Mouse (Mus musculus) lung, embryonic 14.5 days (tissue): ENCODE results near the gene Gm49380. TPM values are rescaled to one million over a fixed set of nuclear protein-coding genes. Genes with fewer than 3 reads are reported as not detected.

ENCODE experiments used
- ATAC-seq: fragments of 200-750 bp; cut with Nextera tagmentation; 2 replicates; pipeline ENCODE4 v1.8.0; 2017; ENCODE audit warnings: mild to moderate bottlenecking, moderate TSS enrichment, moderate library complexity; ENCODE audit not compliant: insufficient read depth
- DNase-seq: peaks from one replicate; pipeline ENCODE4 v3.0.0-alpha.2; 2015
- H3K27ac ChIP-seq: fragments of 300-500 bp; sonication (generic); 2 replicates; pipeline ENCODE4 v1.5.1; 2014; ENCODE audit warnings: low read depth, mild to moderate bottlenecking, moderate library complexity
- H3K27me3 ChIP-seq: fragments of 300-500 bp; sonication (generic); 2 replicates; pipeline ENCODE4 v1.6.1; 2014; ENCODE audit warnings: low read length, control low read depth; ENCODE audit not compliant: insufficient read depth
- H3K36me3 ChIP-seq: fragments of 300-500 bp; sonication (generic); 2 replicates; pipeline ENCODE4 v1.6.1; 2014; ENCODE audit warnings: control low read depth; ENCODE audit not compliant: insufficient read depth
- H3K4me1 ChIP-seq: fragments of 300-500 bp; sonication (generic); 2 replicates; pipeline ENCODE4 v1.6.1; 2014; ENCODE audit warnings: antibody characterized with exemption, control low read depth; ENCODE audit not compliant: insufficient read depth
- H3K4me2 ChIP-seq: fragments of 300-500 bp; sonication (generic); 2 replicates; pipeline ENCODE4 v1.6.1; 2014; ENCODE audit warnings: mild to moderate bottlenecking
- H3K4me3 ChIP-seq: fragments of 300-500 bp; sonication (generic); 2 replicates; pipeline ENCODE4 v1.5.1; 2014; ENCODE audit warnings: low read depth, low read length
- H3K9ac ChIP-seq: fragments of 300-500 bp; sonication (generic); 2 replicates; pipeline ENCODE4 v1.6.1; 2014
- H3K9me3 ChIP-seq: fragments of 300-500 bp; sonication (generic); 2 replicates; pipeline ENCODE4 v1.6.1; 2016; ENCODE audit warnings: low read depth, low read length, control low read depth
- CTCF ChIP-seq: IDR thresholded peaks from 2 replicates; pipeline ENCODE4 v1.5.1; 2016; ENCODE audit warnings: antibody characterized with exemption, low read depth
- WGBS: fragments of 180-500 bp; shearing (Covaris S2); extraction: QIAGEN DNeasy Blood & Tissue Kit; methylation state at CpG from one replicate; pipeline ENCODE4 v1.1.7; 2014; 5-methylcytosine and 5-hydroxymethylcytosine counted together
- polyA plus RNA-seq: library from polyadenylated mRNA; unstranded; fragments of >200 nt; fragmentation: Nextera tagmentation; extraction: Ambion mirVana; gene quantifications from 2 replicates; pipeline ENCODE4 v1.2.1, GENCODE M21; 2014

Gm49380 gene
- polyA plus RNA-seq, 1 experiment from 2014 or later: 0.32 TPM

DNA sequence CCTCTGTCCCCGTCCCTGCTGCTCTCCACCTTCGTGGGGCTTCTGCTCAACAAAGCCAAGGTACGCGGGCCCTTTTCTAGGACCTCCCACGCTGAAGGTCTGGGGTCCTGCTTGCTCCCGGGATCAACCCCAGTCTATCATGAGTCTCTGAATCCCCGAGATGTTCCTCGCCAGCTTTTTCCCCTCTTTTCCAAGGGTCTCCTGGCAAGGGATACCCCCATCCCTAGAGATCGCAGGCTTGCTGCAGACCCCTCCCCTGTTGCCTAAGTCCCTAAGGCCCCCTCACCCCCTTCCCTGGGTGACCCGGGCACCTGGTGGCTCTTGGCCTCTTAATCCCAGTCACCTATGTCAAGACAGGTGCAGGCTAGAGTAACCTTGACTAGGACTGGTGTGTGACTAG lies 28.0 kb downstream of the Gm49380 start:
- WGBS: 4% methylated on average over 10 of the region's 10 CpGs
- peaks cover 7% of the 10 kb centered on the region; the same call in 1 of the 2 replicates for H3K4me1 ChIP-seq
- ATAC-seq: no peak

DNA sequence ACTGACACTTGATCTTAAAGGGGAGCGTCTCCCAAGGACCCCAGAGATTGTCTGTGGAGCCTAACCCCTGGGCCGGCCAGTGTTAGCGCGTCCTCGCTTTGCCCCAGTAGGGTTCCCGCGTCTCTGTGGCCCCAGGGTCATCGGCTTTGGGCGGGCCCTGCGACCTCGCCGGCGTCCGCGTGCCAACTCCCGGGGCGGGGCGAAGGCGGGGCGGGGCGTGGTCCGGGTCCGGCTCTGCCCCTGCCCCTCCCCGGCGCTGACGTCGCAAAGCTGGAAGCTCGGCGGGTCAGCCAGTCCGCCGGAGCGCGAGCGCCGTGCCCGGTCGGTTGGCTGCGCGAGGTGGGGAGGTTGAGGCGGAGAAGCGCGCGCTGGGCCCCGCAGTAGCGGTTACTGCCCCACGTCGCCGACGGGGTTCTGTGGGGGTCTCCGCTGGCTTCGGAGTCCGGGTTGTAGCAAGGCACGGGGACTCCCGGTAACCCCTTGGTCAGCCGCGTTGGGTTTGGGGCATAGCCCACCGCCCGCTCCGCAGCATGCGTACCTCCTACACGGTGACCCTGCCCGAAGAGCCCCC lies 28.6 kb downstream of the Gm49380 start:
- H3K9ac ChIP-seq: peak overlapping the region; percentile 73
- peak; percentile 91 for DNase-seq
- no peak overlapping the region for H3K27ac ChIP-seq
- TF ChIP-seq CTCF: no peak
- H3K4me3 ChIP-seq: peak overlapping the region; percentile 59
- H3K9me3 ChIP-seq: no peaks in the 10 kb centered on the region
- H3K27me3 ChIP-seq: peaks cover 29% of the 10 kb centered on the region; the same call in 1 of the 2 replicates
- peaks cover 7% of the 10 kb centered on the region; the same call in 1 of the 2 replicates for H3K4me1 ChIP-seq
- peak overlapping the region; percentile 100 for H3K4me2 ChIP-seq
- H3K36me3 ChIP-seq: no peaks in the 10 kb centered on the region
- ATAC-seq: peak; percentile 75
- WGBS: under 1% methylated on average over 62 of the region's 62 CpGs

More for the DNA sequence above, 28.0 kb downstream of the Gm49380 start:
- TF ChIP-seq CTCF: no peak
- no peak for DNase-seq
- H3K9me3 ChIP-seq: no peaks in the 10 kb centered on the region
- peak overlapping the region; percentile 73 for H3K9ac ChIP-seq
- H3K4me2 ChIP-seq: peak overlapping the region; percentile 100
- no peak overlapping the region for H3K27ac ChIP-seq
- H3K27me3 ChIP-seq: peaks cover 29% of the 10 kb centered on the region; the same call in 1 of the 2 replicates
- H3K4me3 ChIP-seq: peak overlapping the region; percentile 59
- H3K36me3 ChIP-seq: no peaks in the 10 kb centered on the region

DNA sequence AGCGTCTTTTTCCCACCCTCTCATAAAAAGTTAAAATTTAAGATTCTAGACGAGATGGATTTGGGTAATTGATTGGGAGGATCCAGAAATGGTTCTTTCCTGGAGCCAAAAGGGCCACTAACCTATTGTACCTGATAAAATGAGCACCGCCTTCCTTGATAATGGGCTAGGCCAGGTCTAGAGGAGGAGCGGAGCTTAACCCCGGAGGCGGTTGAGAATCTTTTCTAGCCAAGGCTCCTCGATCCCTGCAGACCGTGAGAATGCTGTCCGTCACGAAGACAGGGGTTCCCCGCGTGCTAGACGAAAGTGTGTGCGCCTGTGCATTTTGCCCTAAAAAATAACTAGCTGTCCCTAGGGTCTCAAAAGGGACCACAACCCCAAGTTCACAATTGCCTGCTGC lies 29.1 kb downstream of the Gm49380 start:
- Histone ChIP-seq H3K27ac (no peak overlapping the region), H3K4me2 (peak overlapping the region; percentile 100), H3K27me3 (peaks cover 29% of the 10 kb centered on the region; the same call in 1 of the 2 replicates), H3K36me3 (no peaks in the 10 kb centered on the region), H3K4me1 (peaks cover 7% of the 10 kb centered on the region; the same call in 1 of the 2 replicates), H3K9ac (peak overlapping the region; percentile 73), H3K9me3 (no peaks in the 10 kb centered on the region), H3K4me3 (peak overlapping the region; percentile 59)
- 2% methylated on average over 14 of the region's 14 CpGs for whole genome bisulfite sequencing
- 0 out of 2 replicates have a peak, but pooled peaks have one; percentile 3 for TF ChIP-seq CTCF
- DNase-seq: peak; percentile 39
- peak; percentile 32 for ATAC-seq

DNA sequence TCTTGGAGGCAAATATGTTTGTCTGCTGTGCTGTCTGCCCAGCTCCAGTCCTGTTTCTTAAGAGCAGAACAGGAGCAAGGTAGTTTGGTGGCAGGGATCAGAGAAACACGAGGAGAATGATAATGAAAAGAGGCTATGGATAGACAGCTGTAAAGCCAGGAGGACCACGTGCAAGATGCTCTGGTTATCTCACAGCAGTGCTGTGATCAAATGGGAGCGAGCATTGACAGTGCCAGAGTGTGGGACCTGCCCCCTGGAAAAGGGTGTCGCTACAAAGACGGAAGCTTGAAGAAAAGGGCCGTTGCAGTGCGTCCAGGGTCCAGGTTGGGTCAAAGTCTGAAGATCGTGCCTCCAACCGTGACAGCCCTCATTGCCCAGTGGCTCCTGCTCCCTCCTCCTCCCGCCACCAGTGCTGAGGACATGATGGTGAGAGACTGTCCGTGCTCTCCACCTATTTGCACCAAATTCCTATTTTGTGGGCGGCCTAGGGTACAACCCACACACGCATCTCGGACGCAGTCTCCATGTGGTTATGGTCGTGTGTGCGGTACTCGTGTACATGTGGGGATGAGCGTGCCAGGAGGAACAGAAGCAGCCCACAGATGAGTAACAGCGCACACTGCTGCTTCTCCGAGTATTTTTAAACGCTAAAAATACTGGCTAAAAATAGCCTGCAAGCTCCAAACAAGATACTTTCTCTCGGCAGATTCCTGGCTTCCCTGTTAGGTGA lies 29.7 kb downstream of the Gm49380 start:
- peaks cover 29% of the 10 kb centered on the region; the same call in 1 of the 2 replicates for H3K27me3 ChIP-seq
- H3K4me1 ChIP-seq: peaks cover 13% of the 10 kb centered on the region
- TF ChIP-seq CTCF: no peak
- H3K9me3 ChIP-seq: no peaks in the 10 kb centered on the region
- H3K9ac ChIP-seq: no peak overlapping the region
- WGBS: 5% methylated on average over 23 of the region's 23 CpGs
- H3K27ac ChIP-seq: no peak overlapping the region
- DNase-seq (no peak), ATAC-seq (no peak)
- peak overlapping the region; percentile 100 for H3K4me2 ChIP-seq
- H3K4me3 ChIP-seq: peak overlapping the region; percentile 59
- no peaks in the 10 kb centered on the region for H3K36me3 ChIP-seq

DNA sequence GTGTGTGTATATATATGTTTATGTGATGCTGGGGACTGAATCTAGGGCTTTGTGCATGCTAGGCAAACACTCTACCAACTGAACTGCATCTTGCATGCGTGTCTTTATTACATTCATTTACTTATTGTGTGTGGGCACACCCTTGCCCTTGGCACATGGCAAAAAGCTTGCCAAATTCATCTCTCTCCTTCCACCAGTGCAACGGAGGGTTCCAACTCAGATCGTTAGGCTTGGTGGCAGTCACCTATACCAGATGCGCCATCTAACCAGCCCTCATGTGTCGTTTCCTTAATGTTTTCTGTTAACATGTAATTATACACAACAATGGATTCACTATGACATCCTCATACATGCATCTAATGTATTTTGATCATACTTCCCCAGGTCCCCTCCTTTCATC lies 31.0 kb downstream of the Gm49380 start:
- no peak overlapping the region for H3K9ac ChIP-seq
- no peak for DNase-seq
- H3K27ac ChIP-seq: no peak overlapping the region
- no peak overlapping the region for H3K4me2 ChIP-seq
- H3K4me3 ChIP-seq: no peak overlapping the region
- H3K27me3 ChIP-seq: peaks cover 26% of the 10 kb centered on the region; the same call in 1 of the 2 replicates
- WGBS: 92% methylated on average over 5 of the region's 5 CpGs
- ATAC-seq: no peak
- H3K9me3 ChIP-seq: no peaks in the 10 kb centered on the region
- H3K36me3 ChIP-seq: no peaks in the 10 kb centered on the region
- TF ChIP-seq CTCF: no peak
- peaks cover 7% of the 10 kb centered on the region for H3K4me1 ChIP-seq

DNA sequence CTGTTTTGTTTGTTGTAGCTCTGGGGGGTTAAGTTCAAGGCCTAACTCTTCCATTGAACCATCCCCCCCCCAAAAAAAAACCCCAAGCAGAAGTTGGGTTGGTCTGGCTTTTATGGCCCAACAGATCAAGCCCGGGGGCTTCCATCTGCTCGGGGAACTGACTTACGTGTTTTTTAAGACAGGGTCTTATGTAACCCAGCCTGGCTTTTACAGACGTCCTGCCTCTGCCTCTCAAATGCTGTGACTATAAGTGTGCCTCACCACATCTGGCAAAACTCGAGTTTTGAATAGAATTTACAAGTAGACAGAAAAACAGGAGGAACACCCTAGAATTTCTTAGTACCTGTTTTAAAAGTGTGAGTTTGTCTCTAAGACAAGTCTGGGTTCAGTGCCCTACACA lies 31.7 kb downstream of the Gm49380 start:
- WGBS: 64% methylated on average over 5 of the region's 5 CpGs
- peaks cover 7% of the 10 kb centered on the region for H3K4me1 ChIP-seq
- H3K27ac ChIP-seq: no peak overlapping the region
- H3K4me3 ChIP-seq: no peak overlapping the region
- DNase-seq (no peak), ATAC-seq (no peak)
- peaks cover 21% of the 10 kb centered on the region; the same call in 1 of the 2 replicates for H3K27me3 ChIP-seq
- no peaks in the 10 kb centered on the region for H3K9me3 ChIP-seq
- H3K36me3 ChIP-seq: no peaks in the 10 kb centered on the region
- H3K4me2 ChIP-seq: no peak overlapping the region
- no peak for TF ChIP-seq CTCF
- no peak overlapping the region for H3K9ac ChIP-seq

DNA sequence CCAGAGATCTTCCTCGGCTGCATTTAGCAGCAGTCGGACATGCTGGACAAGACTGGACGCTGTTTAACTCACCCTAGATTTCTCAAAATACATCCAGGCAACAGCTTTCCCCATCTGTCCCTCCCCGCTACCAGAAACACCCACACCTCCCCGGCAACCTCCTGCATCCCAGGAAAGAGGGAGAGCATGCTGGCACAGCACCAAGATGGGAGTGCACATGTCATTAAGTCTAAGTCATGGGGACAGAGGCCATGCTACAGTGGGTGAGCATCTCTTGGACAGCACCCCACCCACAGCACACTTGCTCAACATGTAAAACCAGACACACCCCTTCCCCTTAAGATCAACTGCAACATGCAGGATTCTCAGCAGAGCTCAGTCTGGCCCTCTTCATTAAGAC lies 32.3 kb downstream of the Gm49380 start:
- Histone ChIP-seq H3K9me3 (no peaks in the 10 kb centered on the region), H3K9ac (no peak overlapping the region), H3K36me3 (no peaks in the 10 kb centered on the region), H3K27ac (no peak overlapping the region), H3K4me3 (no peak overlapping the region), H3K27me3 (peaks cover 17% of the 10 kb centered on the region; the same call in 1 of the 2 replicates), H3K4me2 (no peak overlapping the region), H3K4me1 (peaks cover 7% of the 10 kb centered on the region)
- no peak for ATAC-seq
- no peak for DNase-seq
- no peak for TF ChIP-seq CTCF
- WGBS: 60% methylated on average over 5 of the region's 5 CpGs
